Mouse (Mus musculus) testis, adult 10 weeks (tissue): ENCODE results near the gene Col5a1. TPM values are rescaled to one million over a fixed set of nuclear protein-coding genes. Genes with fewer than 3 reads are reported as not detected.

Experiments used
- polyA plus RNA-seq: library from polyadenylated mRNA; stranded (reverse); fragments of 350-450 nt; fragmentation: Illumina TruSeq; extraction: RNeasy Lipid Tissue Mini Kit (QIAGEN cat#74804); gene quantifications from one replicate; pipeline ENCODE4 v1.2.3, GENCODE M21; 2014; ENCODE audit warnings: low read depth, low replicate concordance

Gene Col5a1
- polyA plus RNA-seq, result 0.52 TPM

GRCm38 (mm10) chr2:27886148-27886551 is at the start of gene Col5a1:
Col5a1 (plus strand) TSS chr2:27886425.

GRCm38 (mm10) chr2:28084768-28085167 is 198.5 kb downstream of the Col5a1 start, which contains the start of gene Fcnb:
Fcnb (minus strand) TSS chr2:28084885.

Other genes starting within 250 kb of the Col5a1 start
- gene Rxra, start 210.0 kb upstream of the Col5a1 start, polyA plus RNA-seq, result 1.1 TPM
- gene Fcnb, start 198.5 kb downstream of the Col5a1 start, polyA plus RNA-seq, result not detected